Mouse (Mus musculus) 416B (cell line): Measurements from ENCODE around the gene Daam2.

Experiments
- DNase-seq: peaks from one replicate; pipeline ENCODE4 v3.0.0; 2011; ENCODE audit warnings: low read depth

Daam2 gene

GRCm38 (mm10) chr17:49563830-49564470 lies at the start of gene Daam2:
Daam2 (minus strand) TSS chr17:49564343.
- DNase-seq, result no peak

- DNase-seq, result no peak
Observed at GRCm38 (mm10) chr17:49610296-49610695, 46.2 kb upstream of the Daam2 start.

GRCm38 (mm10) chr17:49607351-49608027 lies 43.3 kb upstream of the Daam2 start:
- no peak for DNase-seq

- DNase-seq, result no peak
Observed at GRCm38 (mm10) chr17:49605397-49605796, 41.3 kb upstream of the Daam2 start.

GRCm38 (mm10) chr17:49590051-49590450 lies 25.9 kb upstream of the Daam2 start:
- DNase-seq, result no peak

- no peak for DNase-seq
Observed at GRCm38 (mm10) chr17:49582471-49582870, 18.3 kb upstream of the Daam2 start.

- no peak for DNase-seq
Observed at GRCm38 (mm10) chr17:49577321-49577720, 13.2 kb upstream of the Daam2 start.

GRCm38 (mm10) chr17:49568717-49569116 lies 4.6 kb upstream of the Daam2 start:
- no peak for DNase-seq

- DNase-seq, result no peak
Observed at GRCm38 (mm10) chr17:49564489-49564888, 346 bp upstream of the Daam2 start.

GRCm38 (mm10) chr17:49563416-49563780 lies 745 bp downstream of the Daam2 start:
- DNase-seq, result no peak

- DNase-seq, result no peak
Observed at GRCm38 (mm10) chr17:49562701-49563415, 1.3 kb downstream of the Daam2 start.

- no peak for DNase-seq
Observed at GRCm38 (mm10) chr17:49561985-49562384, 2.2 kb downstream of the Daam2 start.

GRCm38 (mm10) chr17:49559786-49560289 lies 4.3 kb downstream of the Daam2 start:
- no peak for DNase-seq

- no peak for DNase-seq
Observed at GRCm38 (mm10) chr17:49556169-49556568, 8.0 kb downstream of the Daam2 start.

GRCm38 (mm10) chr17:49551991-49552390 lies 12.2 kb downstream of the Daam2 start:
- no peak for DNase-seq

GRCm38 (mm10) chr17:49551465-49551864 lies 12.7 kb downstream of the Daam2 start:
- no peak for DNase-seq

GRCm38 (mm10) chr17:49545997-49546396 lies 18.1 kb downstream of the Daam2 start:
- no peak for DNase-seq

- no peak for DNase-seq
Observed at GRCm38 (mm10) chr17:49545424-49545823, 18.7 kb downstream of the Daam2 start.

GRCm38 (mm10) chr17:49544561-49544960 lies 19.6 kb downstream of the Daam2 start:
- DNase-seq, result no peak

- no peak for DNase-seq
Observed at GRCm38 (mm10) chr17:49540706-49541105, 23.4 kb downstream of the Daam2 start.

GRCm38 (mm10) chr17:49539204-49539603 lies 24.9 kb downstream of the Daam2 start:
- DNase-seq, result no peak

- no peak for DNase-seq
Observed at GRCm38 (mm10) chr17:49535580-49535979, 28.6 kb downstream of the Daam2 start.

- DNase-seq, result no peak
Observed at GRCm38 (mm10) chr17:49534267-49534719, 29.9 kb downstream of the Daam2 start.
